Mouse (Mus musculus) lung, embryonic 14.5 days (tissue): ENCODE data around the gene Tmem51. TPM values are rescaled to one million over a fixed set of nuclear protein-coding genes. Genes with fewer than 3 reads are reported as not detected.
A peak's percentile ranks its signal among the peaks of the same experiment; 100 is the strongest.

Experiments
- ATAC-seq: fragments of 200-750 bp; cut with Nextera tagmentation; 2 replicates; pipeline ENCODE4 v1.8.0; 2017; ENCODE audit warnings: mild to moderate bottlenecking, moderate TSS enrichment, moderate library complexity; ENCODE audit not compliant: insufficient read depth
- DNase-seq: peaks from one replicate; pipeline ENCODE4 v3.0.0-alpha.2; 2015
- H3K27ac ChIP-seq: fragments of 300-500 bp; sonication (generic); 2 replicates; pipeline ENCODE4 v1.5.1; 2014; ENCODE audit warnings: low read depth, mild to moderate bottlenecking, moderate library complexity
- H3K27me3 ChIP-seq: fragments of 300-500 bp; sonication (generic); 2 replicates; pipeline ENCODE4 v1.6.1; 2014; ENCODE audit warnings: low read length, control low read depth; ENCODE audit not compliant: insufficient read depth
- H3K36me3 ChIP-seq: fragments of 300-500 bp; sonication (generic); 2 replicates; pipeline ENCODE4 v1.6.1; 2014; ENCODE audit warnings: control low read depth; ENCODE audit not compliant: insufficient read depth
- H3K4me1 ChIP-seq: fragments of 300-500 bp; sonication (generic); 2 replicates; pipeline ENCODE4 v1.6.1; 2014; ENCODE audit warnings: antibody characterized with exemption, control low read depth; ENCODE audit not compliant: insufficient read depth
- H3K4me2 ChIP-seq: fragments of 300-500 bp; sonication (generic); 2 replicates; pipeline ENCODE4 v1.6.1; 2014; ENCODE audit warnings: mild to moderate bottlenecking
- H3K4me3 ChIP-seq: fragments of 300-500 bp; sonication (generic); 2 replicates; pipeline ENCODE4 v1.5.1; 2014; ENCODE audit warnings: low read depth, low read length
- H3K9ac ChIP-seq: fragments of 300-500 bp; sonication (generic); 2 replicates; pipeline ENCODE4 v1.6.1; 2014
- H3K9me3 ChIP-seq: fragments of 300-500 bp; sonication (generic); 2 replicates; pipeline ENCODE4 v1.6.1; 2016; ENCODE audit warnings: low read depth, low read length, control low read depth
- CTCF ChIP-seq: IDR thresholded peaks from 2 replicates; pipeline ENCODE4 v1.5.1; 2016; ENCODE audit warnings: antibody characterized with exemption, low read depth
- WGBS: fragments of 180-500 bp; shearing (Covaris S2); extraction: QIAGEN DNeasy Blood & Tissue Kit; methylation state at CpG from one replicate; pipeline ENCODE4 v1.1.7; 2014; 5-methylcytosine and 5-hydroxymethylcytosine counted together
- polyA plus RNA-seq: library from polyadenylated mRNA; unstranded; fragments of >200 nt; fragmentation: Nextera tagmentation; extraction: Ambion mirVana; gene quantifications from 2 replicates; pipeline ENCODE4 v1.2.1, GENCODE M21; 2014

The Tmem51 gene
- polyA plus RNA-seq, 1 experiment from 2014 or later, result 17.1 TPM

GRCm38 (mm10) chr4:141983689-141984088 is 100.4 kb downstream of the Tmem51 start:
- Histone ChIP-seq H3K9me3 (no peaks in the 10 kb centered on the region), H3K36me3 (no peaks in the 10 kb centered on the region), H3K9ac (no peak overlapping the region), H3K27ac (no peak overlapping the region), H3K27me3 (no peaks in the 10 kb centered on the region), H3K4me1 (no peaks in the 10 kb centered on the region), H3K4me2 (no peak overlapping the region), H3K4me3 (no peak overlapping the region)
- WGBS, result 61% methylated on average over 3 of the region's 3 CpGs
- TF ChIP-seq CTCF, result peak; percentile 40
- DNase-seq (no peak), ATAC-seq (no peak)

- Histone ChIP-seq H3K27me3 (no peaks in the 10 kb centered on the region), H3K27ac (no peak overlapping the region), H3K4me1 (no peaks in the 10 kb centered on the region), H3K36me3 (no peaks in the 10 kb centered on the region), H3K9me3 (no peaks in the 10 kb centered on the region), H3K4me3 (no peak overlapping the region), H3K9ac (no peak overlapping the region), H3K4me2 (no peak overlapping the region)
- 58% methylated on average over 3 of the region's 3 CpGs for WGBS
- ATAC-seq, result no peak
- no peak for DNase-seq
- TF ChIP-seq CTCF, result no peak
These were observed 102.6 kb downstream of the Tmem51 start for GRCm38 (mm10) chr4:141981475-141981874.

Other genes with a start within 250 kb of the Tmem51 start
- gene Ctrc, start 237.9 kb downstream of the Tmem51 start, polyA plus RNA-seq, result not detected in 2 replicates
- 56.5 and 64.6 TPM in 2 replicates for gene Efhd2, start 209.4 kb downstream of the Tmem51 start, polyA plus RNA-seq
- gene Fhad1, start 69.2 kb downstream of the Tmem51 start, polyA plus RNA-seq, result 0.68 and 1.4 TPM in 2 replicates
- gene Kazn, start 155.1 kb upstream of the Tmem51 start, polyA plus RNA-seq, result 12.8 and 14.1 TPM in 2 replicates